Mouse (Mus musculus) limb, embryonic 11.5 days (tissue): ENCODE results near the gene Mid1. TPM values are rescaled to one million over a fixed set of nuclear protein-coding genes. Genes with fewer than 3 reads are reported as not detected.
"Not testable (repeated sequence)": the region's sequence is repeated elsewhere in the genome, so short reads cannot be mapped to it uniquely, and the experiment has no call there.

ENCODE experiments used
- ATAC-seq: fragments of 200-750 bp; cut with Nextera tagmentation; 2 replicates; pipeline ENCODE4 v1.8.0; 2017; ENCODE audit warnings: low read depth; ENCODE audit not compliant: insufficient number of reproducible peaks, low FRiP score, low TSS enrichment
- DNase-seq: peaks from one replicate; pipeline ENCODE4 v3.0.0-alpha.2; 2015; ENCODE audit warnings: low spot score
- H3K27ac ChIP-seq: fragments of 300-500 bp; sonication (generic); replicated peaks from 2 replicates; pipeline ENCODE4 v1.5.1; 2014; ENCODE audit warnings: low read depth, mild to moderate bottlenecking, low read length
- H3K27me3 ChIP-seq: fragments of 300-500 bp; sonication (generic); 2 replicates; pipeline ENCODE4 v1.6.1; 2014; ENCODE audit warnings: mild to moderate bottlenecking, low read length, mixed read lengths; ENCODE audit not compliant: control insufficient read depth, insufficient read depth
- H3K36me3 ChIP-seq: fragments of 300-500 bp; sonication (generic); 2 replicates; pipeline ENCODE4 v1.6.1; 2014; ENCODE audit warnings: mild to moderate bottlenecking, low read length, moderate library complexity, mixed read lengths; ENCODE audit not compliant: control insufficient read depth, insufficient read depth
- H3K4me1 ChIP-seq: fragments of 300-500 bp; sonication (generic); 2 replicates; pipeline ENCODE4 v1.6.1; 2014; ENCODE audit warnings: low read length, mixed read lengths; ENCODE audit not compliant: control insufficient read depth, insufficient read depth
- H3K4me2 ChIP-seq: fragments of 300-500 bp; sonication (generic); 2 replicates; pipeline ENCODE4 v1.6.1; 2014; ENCODE audit warnings: low read depth, mild to moderate bottlenecking, moderate library complexity; ENCODE audit not compliant: severe bottlenecking
- H3K4me3 ChIP-seq: fragments of 300-500 bp; sonication (generic); 2 replicates; pipeline ENCODE4 v1.5.1; 2014; ENCODE audit warnings: low read depth, low read length
- H3K9ac ChIP-seq: fragments of 300-500 bp; sonication (generic); 2 replicates; pipeline ENCODE4 v1.6.1; 2014; ENCODE audit warnings: mild to moderate bottlenecking, low read length
- H3K9me3 ChIP-seq: fragments of 300-500 bp; sonication (generic); 2 replicates; pipeline ENCODE4 v1.6.1; 2016; ENCODE audit warnings: low read length; ENCODE audit not compliant: control insufficient read depth
- WGBS: fragments of 180-500 bp; shearing (Covaris S2); extraction: QIAGEN DNeasy Blood & Tissue Kit; methylation state at CpG from one replicate; pipeline ENCODE4 v1.1.7; 2014; 5-methylcytosine and 5-hydroxymethylcytosine counted together
- polyA plus RNA-seq: library from polyadenylated mRNA; unstranded; fragments of >200 nt; fragmentation: Nextera tagmentation; extraction: Ambion mirVana; gene quantifications from 2 replicates; pipeline ENCODE4 v1.2.1, GENCODE M21; 2014

Mid1 gene
- polyA plus RNA-seq, 1 experiment from 2014 or later = 11.5 TPM

DNA sequence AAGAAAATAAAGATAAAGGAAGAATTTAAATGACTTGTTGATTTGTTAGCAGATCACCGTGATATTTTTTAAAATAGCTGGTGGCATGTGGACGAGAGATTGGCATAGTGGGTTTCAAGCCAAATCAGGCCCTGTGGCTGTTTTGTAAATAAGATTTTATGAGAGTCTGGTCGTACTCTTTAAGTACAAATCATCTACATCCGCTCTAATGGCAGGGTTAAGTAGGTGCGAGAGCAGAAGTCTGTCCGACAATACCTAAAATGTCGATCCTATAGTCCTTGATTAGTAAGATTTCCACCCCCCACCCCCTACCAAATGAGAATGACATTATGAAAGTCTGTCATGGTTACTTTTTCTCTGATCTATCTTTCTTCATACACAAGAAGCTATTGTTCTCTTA, 299.3 kb downstream of the Mid1 start:
- peaks cover 51% of the 10 kb centered on the region for H3K36me3 ChIP-seq
- H3K27ac ChIP-seq, DNase-seq, H3K4me3 ChIP-seq, H3K9ac ChIP-seq, H3K4me2 ChIP-seq, H3K4me1 ChIP-seq, H3K27me3 ChIP-seq, ATAC-seq: not testable (repeated sequence)
- H3K9me3 ChIP-seq = peaks cover 52% of the 10 kb centered on the region
- WGBS = 90% methylated on average over 7 of the region's 7 CpGs

DNA sequence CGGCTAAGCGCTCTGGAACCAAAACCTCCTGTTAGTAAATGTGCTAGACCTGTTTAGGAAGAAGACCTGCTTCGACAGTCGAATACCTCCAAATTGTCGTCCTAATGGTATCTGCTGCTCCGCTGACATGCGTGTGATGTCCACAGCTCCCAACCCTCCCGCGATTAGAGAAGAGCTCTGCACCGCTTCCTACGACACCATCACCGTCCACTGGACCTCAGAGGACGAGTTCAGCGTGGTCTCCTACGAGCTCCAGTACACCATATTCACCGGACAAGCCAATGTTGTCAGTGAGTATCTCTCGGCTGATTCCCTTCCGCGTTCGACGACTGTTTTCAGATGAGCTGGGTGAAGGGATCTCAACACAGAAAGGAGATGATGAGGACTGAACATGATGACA, 299.9 kb downstream of the Mid1 start:
- not testable (repeated sequence) for H3K27ac ChIP-seq, H3K27me3 ChIP-seq, H3K4me1 ChIP-seq, H3K4me3 ChIP-seq, H3K4me2 ChIP-seq, H3K9ac ChIP-seq, ATAC-seq
- DNase-seq = peak; percentile 49
- Histone ChIP-seq H3K36me3 (peaks cover 50% of the 10 kb centered on the region), H3K9me3 (peaks cover 50% of the 10 kb centered on the region)
- 92% methylated on average over 21 of the region's 21 CpGs for WGBS

DNA sequence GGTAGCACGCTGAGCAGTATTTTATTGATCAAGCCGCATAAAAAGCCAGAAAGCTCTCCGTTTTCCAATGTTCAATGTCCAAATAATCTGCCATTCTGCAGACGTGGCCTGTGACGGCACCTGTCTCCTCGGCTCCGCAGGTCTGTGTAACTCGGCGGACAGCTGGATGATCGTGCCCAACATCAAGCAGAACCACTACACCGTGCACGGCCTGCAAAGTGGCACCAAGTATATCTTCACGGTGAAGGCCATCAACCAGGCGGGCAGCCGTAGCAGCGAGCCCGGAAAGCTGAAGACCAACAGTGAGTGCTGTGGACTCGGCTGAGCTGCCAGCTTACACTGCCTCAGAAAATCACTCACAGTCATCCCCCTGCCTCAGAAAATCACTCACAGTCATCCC, 300.8 kb downstream of the Mid1 start:
- H3K9ac ChIP-seq, H3K4me2 ChIP-seq, H3K27ac ChIP-seq, ATAC-seq, H3K27me3 ChIP-seq, H3K4me3 ChIP-seq, H3K4me1 ChIP-seq: not testable (repeated sequence)
- peaks cover 56% of the 10 kb centered on the region for H3K36me3 ChIP-seq
- WGBS = 84% methylated on average over 18 of the region's 18 CpGs
- peak; percentile 49 for DNase-seq
- peaks cover 54% of the 10 kb centered on the region for H3K9me3 ChIP-seq

DNA sequence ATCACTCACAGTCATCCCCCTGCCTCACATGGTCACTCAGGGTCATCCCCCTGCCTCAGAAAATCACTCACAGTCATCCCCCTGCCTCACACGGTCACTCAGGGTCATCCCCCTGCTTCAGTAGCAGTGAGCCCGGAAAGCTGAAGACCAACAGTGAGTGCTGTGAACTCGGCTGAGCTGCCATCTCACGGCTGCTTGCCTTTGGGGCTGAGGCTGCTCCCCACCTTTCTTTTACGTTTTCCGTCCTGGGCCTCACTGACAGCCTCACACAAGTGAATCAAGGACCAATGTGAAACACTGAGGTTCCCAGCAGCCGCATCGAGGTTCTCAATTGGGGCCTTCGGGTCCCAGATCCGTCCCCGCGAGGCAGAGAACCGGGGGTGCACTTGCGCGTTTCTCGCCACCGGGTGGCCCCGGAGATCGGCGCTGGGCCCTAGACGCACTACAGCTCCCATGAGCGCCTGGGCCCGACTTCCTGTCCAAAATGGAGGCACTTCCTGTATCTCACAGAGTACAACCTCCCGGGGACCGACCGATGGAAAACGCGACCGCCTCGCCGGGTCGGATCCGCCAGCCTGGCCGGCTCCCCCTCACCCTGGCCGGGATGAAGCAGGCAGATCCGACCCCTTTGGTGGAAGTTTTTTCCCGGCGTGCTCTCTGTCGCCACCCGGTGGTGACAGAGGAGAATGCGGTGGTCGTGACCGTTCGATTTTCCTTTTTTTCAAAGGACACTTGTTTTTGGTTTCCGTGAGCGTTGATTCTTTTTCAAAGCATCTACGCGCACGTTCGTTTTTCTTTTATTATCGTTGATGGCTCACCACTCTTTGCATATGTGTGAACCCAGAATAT, 301.7 kb downstream of the Mid1 start:
- H3K9me3 ChIP-seq = peaks cover 50% of the 10 kb centered on the region

DNA sequence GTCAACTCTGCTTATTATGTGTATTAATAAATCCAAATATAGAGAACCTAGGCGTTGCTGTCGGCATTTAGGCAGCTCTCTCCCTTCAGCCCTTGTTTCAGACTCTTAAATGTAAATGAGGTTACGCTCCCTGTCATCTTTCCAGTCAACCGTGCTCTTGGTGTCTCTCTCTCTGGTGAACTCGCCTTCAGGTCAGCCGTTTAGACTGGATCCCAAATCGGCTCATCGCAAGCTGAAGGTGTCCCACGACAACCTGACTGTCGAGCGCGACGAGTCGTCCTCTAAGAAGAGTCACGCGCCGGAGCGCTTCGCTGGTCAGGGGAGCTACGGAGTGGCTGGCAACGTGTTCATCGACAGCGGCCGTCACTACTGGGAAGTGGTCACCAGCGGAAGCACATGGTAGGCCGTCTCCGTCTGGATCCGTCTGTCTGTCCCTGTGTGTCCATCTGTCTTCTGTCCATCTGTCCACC, 302.4 kb downstream of the Mid1 start:
- not testable (repeated sequence) for H3K4me2 ChIP-seq, H3K4me3 ChIP-seq, H3K27ac ChIP-seq, H3K27me3 ChIP-seq, H3K4me1 ChIP-seq, H3K9ac ChIP-seq
- peaks cover 46% of the 10 kb centered on the region for H3K9me3 ChIP-seq
- 0 out of 2 replicates have a peak, but pooled peaks have one; percentile 1 for ATAC-seq
- DNase-seq = peak; percentile 68
- 85% methylated on average over 28 of the region's 28 CpGs for WGBS
- peaks cover 45% of the 10 kb centered on the region for H3K36me3 ChIP-seq

More for the DNA sequence above, 301.7 kb downstream of the Mid1 start:
- H3K36me3 ChIP-seq = peaks cover 51% of the 10 kb centered on the region
- 57% methylated on average over 47 of the region's 51 CpGs for WGBS
- not testable (repeated sequence) for H3K27me3 ChIP-seq, H3K4me1 ChIP-seq
- 0 out of 2 replicates have a peak overlapping the region, but pooled peaks have one; percentile 8 for H3K9ac ChIP-seq
- peak overlapping the region; percentile 14; the same call in 1 of the 2 replicates for H3K4me3 ChIP-seq
- DNase-seq (peak; percentile 71), ATAC-seq (peak; percentile 90)
- H3K4me2 ChIP-seq = peak overlapping the region; percentile 27
- 0 out of 2 replicates have a peak overlapping the region, but pooled peaks have one; percentile 5 for H3K27ac ChIP-seq

DNA sequence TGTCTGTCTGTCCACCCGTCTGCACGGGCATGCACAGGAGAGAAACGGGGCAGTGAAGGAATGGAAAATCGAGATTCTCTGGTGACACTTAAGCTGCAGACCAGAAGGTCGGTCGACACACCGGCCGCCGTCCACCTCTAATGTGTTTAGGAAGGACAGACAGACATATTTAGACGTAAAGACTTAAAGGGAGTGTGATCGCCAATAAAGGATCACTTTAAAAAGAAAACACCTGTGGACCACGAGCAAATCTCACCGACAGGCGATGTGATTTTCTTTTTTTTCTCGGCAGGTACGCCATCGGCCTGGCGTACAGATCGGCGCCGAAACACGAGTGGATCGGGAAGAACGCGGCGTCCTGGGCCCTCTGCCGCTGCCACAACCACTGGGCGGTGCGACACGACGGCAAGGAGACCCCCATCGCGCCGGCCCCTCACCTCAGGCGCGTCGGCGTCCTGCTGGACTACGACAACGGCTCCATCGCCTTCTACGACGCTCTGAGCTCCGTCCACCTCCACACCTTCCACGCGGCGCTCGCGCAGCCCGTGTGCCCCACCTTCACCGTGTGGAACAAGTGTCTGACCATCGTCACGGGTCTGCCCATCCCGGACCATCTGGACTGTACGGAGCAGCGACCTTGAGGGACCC, 303.7 kb downstream of the Mid1 start:
- not testable (repeated sequence) for H3K27me3 ChIP-seq, H3K4me2 ChIP-seq, H3K4me1 ChIP-seq, H3K27ac ChIP-seq, H3K9ac ChIP-seq, H3K4me3 ChIP-seq
- H3K36me3 ChIP-seq = peaks cover 43% of the 10 kb centered on the region
- ATAC-seq (peak; percentile 23), DNase-seq (peak; percentile 57)
- H3K9me3 ChIP-seq = peaks cover 42% of the 10 kb centered on the region
- 92% methylated on average over 56 of the region's 56 CpGs for WGBS

DNA sequence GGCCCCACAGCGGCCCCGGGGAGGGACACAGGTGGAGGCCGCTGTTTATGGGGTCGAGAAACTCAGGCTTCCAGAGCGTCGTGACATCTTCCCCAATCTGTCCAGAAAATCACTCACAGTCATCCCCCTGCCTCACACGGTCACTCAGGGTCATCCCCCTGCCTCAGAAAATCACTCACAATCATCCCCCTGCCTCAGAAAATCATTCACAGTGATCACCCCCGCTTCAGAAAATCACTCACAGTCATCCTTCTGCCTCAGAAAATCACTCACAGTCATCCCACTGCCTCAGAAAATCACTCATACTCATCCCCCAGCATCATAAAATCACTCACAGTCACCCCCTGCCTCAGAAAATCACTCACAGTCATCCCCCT, 304.2 kb downstream of the Mid1 start:
- H3K36me3 ChIP-seq = peaks cover 42% of the 10 kb centered on the region
- peak; percentile 53 for DNase-seq
- WGBS = 87% methylated on average over 8 of the region's 8 CpGs

DNA sequence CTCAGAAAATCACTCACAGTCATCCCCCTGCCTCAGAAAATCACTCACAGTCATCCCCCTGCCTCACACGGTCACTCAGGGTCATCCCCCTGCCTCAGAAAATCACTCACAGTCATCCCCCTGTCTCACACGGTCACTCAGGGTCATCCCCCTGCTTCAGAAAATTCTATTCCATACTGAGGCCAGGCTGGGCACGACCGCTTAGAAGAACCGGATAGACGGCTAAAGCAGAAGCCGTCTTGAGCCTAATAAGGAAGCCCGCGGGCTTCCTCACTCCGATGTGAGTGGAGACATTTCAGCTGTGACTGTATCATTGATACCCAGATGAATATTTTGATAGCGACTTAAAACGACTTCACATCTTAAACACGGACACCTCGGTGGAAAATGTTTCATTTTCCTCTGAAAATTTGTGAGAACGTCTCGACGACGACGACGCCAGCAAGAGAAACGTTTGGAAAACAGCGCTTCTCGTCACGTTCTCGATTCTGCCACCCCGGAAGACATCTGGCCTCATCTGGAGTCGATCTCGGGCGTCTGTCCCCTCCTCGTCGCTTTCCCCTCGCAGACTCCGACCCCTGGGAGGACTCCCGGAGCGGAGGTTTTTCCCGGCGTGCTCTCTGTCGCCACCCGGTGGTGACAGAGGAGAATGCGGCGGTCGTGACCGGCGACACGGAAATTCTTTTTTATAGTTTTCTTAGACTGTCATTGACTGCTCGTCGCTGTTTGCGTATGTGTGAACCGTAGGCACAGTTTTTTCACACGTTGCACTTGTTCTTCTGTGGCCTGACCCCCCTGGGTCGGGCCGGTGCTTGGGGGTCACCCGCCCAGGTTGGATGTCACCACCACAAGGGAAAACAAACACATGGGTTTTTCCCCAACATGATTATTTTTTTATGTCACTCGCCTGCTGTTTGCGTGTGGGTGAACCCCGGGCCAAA, 305.0 kb downstream of the Mid1 start:
- H3K9me3 ChIP-seq = peaks cover 40% of the 10 kb centered on the region
- peaks cover 36% of the 10 kb centered on the region for H3K36me3 ChIP-seq
- H3K27ac ChIP-seq, H3K4me1 ChIP-seq, H3K9ac ChIP-seq, H3K4me3 ChIP-seq, ATAC-seq, H3K27me3 ChIP-seq, H3K4me2 ChIP-seq: not testable (repeated sequence)
- WGBS = 77% methylated on average over 56 of the region's 56 CpGs
- peak; percentile 65 for DNase-seq

More for the DNA sequence above, 304.2 kb downstream of the Mid1 start:
- H3K4me3 ChIP-seq, H3K27me3 ChIP-seq, H3K4me1 ChIP-seq, H3K9ac ChIP-seq, H3K4me2 ChIP-seq, H3K27ac ChIP-seq: not testable (repeated sequence)
- peak; percentile 1; the same call in 1 of the 2 replicates for ATAC-seq
- peaks cover 41% of the 10 kb centered on the region for H3K9me3 ChIP-seq
